Mouse (Mus musculus): Measurements from ENCODE around the gene Tbc1d22a. TPM values are rescaled to one million over a fixed set of nuclear protein-coding genes. Genes with fewer than 3 reads are reported as not detected.

The Tbc1d22a gene
- polyA plus RNA-seq, 1 experiment, result 31.7 TPM

DNA sequence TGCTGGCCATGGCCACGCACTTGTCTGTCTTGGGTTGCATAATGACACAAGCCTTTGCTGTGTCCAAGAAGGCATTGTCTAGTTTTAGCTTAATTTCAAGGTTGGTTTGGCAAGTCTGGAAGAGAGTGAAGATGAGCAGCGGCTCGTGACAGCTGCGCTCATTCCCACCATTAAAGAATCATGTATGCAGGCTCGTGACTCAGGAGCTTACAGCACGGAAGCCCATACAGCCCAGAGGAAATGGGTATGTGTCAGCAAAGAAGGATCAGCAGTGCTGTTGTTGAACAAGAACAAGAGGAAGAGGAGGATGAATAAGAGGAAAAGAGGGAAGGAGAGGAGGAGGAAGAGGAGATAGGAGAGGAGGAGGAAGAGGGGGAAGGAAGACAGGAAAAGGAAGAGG, 78.0 kb downstream of the Tbc1d22a start:
- H3K36me3 ChIP-seq (ENCODE audit: control insufficient read depth, insufficient read depth, low read length), result no peaks in the 10 kb centered on the region
- H3K27ac ChIP-seq (ENCODE audit: insufficient read depth, low read depth, low read length), result no peak overlapping the region
- TF ChIP-seq CTCF (conservative IDR thresholded peaks at IDR 0.05; ENCODE audit: insufficient read depth, insufficient read length, low read depth, low read length) (no peak), POLR2A (IDR thresholded peaks at IDR 0.05; ENCODE audit: low read depth, low read length) (no peak)
- H3K4me1 ChIP-seq (ENCODE audit: control insufficient read depth, insufficient read depth, low read length), result no peaks in the 10 kb centered on the region
- H3K4me3 ChIP-seq (ENCODE audit: insufficient read depth, low read depth, low read length), result no peak overlapping the region
- H3K27me3 ChIP-seq (replicated peaks; ENCODE audit: control insufficient read depth, insufficient read depth, low read length), result no peaks in the 10 kb centered on the region
- 77% methylated on average over 6 of the region's 6 CpGs for WGBS
- DNase-seq, result no peak

DNA sequence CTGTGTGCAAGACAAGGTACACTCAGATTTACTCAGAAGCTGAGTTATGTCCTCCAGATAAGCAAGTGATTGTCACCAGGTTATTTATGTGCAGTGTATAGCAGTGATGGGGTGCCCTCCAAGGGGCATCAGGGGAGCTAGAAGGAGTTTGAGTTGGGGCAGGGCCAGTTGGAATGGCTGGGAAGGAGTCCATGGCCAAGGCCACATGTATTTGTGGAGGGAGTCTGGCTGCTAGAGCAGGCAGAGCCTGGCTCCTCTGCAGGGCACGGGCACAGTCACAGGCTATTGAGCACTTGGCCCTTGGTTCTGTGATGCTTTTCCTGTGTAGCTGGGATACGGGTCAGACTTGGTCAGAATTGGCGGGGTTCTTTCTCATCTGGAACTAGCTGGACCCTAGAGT, 80.2 kb downstream of the Tbc1d22a start:
- no peak overlapping the region for H3K4me3 ChIP-seq (ENCODE audit: insufficient read depth, low read depth, low read length)
- 54% methylated on average over 3 of the region's 3 CpGs for WGBS
- no peak overlapping the region for H3K27ac ChIP-seq (ENCODE audit: insufficient read depth, low read depth, low read length)
- TF ChIP-seq CTCF (conservative IDR thresholded peaks at IDR 0.05; ENCODE audit: insufficient read depth, insufficient read length, low read depth, low read length) (no peak), POLR2A (IDR thresholded peaks at IDR 0.05; ENCODE audit: low read depth, low read length) (no peak)
- no peaks in the 10 kb centered on the region for H3K4me1 ChIP-seq (ENCODE audit: control insufficient read depth, insufficient read depth, low read length)
- no peak for DNase-seq
- H3K27me3 ChIP-seq (replicated peaks; ENCODE audit: control insufficient read depth, insufficient read depth, low read length), result no peaks in the 10 kb centered on the region
- H3K36me3 ChIP-seq (ENCODE audit: control insufficient read depth, insufficient read depth, low read length), result no peaks in the 10 kb centered on the region

DNA sequence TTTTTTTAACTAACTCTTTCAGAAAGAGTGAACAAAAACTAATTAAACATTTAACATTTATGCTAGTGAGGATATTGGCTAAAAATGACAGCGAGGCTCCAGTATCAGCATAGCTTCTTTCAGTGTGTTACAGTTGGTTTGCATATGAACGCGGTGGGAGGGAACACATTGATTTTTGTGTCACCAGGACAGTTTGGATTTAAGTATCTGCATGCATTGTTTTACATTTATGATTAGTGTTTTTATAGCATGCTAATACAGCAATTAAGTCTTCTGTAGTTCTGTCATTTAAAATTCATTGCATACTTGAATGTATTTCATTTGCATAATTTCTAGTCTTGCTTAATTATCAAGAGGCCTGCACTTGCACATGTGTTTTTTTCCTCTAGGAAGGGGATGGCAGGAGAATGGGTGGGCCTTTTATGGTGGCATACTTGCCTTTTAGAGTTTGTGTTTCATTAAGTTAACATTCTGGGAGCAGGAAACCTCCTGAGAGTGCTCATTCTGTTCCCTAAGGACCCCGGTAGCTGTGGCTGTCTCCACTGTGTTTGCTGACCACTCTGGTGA, 81.5 kb downstream of the Tbc1d22a start:
- Histone ChIP-seq H3K36me3 (ENCODE audit: control insufficient read depth, insufficient read depth, low read length) (no peaks in the 10 kb centered on the region), H3K27ac (ENCODE audit: insufficient read depth, low read depth, low read length) (no peak overlapping the region), H3K4me3 (ENCODE audit: insufficient read depth, low read depth, low read length) (no peak overlapping the region), H3K4me1 (ENCODE audit: control insufficient read depth, insufficient read depth, low read length) (no peaks in the 10 kb centered on the region), H3K27me3 (replicated peaks; ENCODE audit: control insufficient read depth, insufficient read depth, low read length) (no peaks in the 10 kb centered on the region)
- no peak for DNase-seq
- TF ChIP-seq POLR2A (IDR thresholded peaks at IDR 0.05; ENCODE audit: low read depth, low read length), result no peak
- no peak for TF ChIP-seq CTCF (conservative IDR thresholded peaks at IDR 0.05; ENCODE audit: insufficient read depth, insufficient read length, low read depth, low read length)
- WGBS, result 55% methylated on average over 4 of the region's 4 CpGs

DNA sequence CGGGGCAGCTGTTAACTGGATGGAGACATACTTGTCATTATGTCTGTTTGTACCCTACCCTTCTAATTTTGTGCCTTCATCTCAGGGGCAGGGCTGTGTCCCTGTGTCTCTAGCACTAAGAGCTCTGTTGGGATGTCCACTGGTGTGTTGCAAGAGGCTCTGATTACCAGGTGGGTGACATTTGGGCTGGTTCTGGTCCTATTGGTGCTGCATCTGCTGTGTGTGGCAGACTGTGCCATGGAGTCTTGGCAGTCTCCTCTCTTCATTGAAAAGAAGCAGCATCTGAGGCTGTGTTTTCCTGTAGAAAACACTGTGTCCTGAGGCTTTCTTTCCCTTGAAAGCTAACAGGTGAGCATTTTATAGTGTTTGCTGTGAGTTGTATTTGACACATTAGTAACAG, 83.0 kb downstream of the Tbc1d22a start:
- DNase-seq, result no peak
- Histone ChIP-seq H3K27ac (ENCODE audit: insufficient read depth, low read depth, low read length) (no peak overlapping the region), H3K36me3 (ENCODE audit: control insufficient read depth, insufficient read depth, low read length) (no peaks in the 10 kb centered on the region), H3K27me3 (replicated peaks; ENCODE audit: control insufficient read depth, insufficient read depth, low read length) (no peaks in the 10 kb centered on the region), H3K4me3 (ENCODE audit: insufficient read depth, low read depth, low read length) (no peak overlapping the region), H3K4me1 (ENCODE audit: control insufficient read depth, insufficient read depth, low read length) (no peaks in the 10 kb centered on the region)
- no peak for TF ChIP-seq POLR2A (IDR thresholded peaks at IDR 0.05; ENCODE audit: low read depth, low read length)
- TF ChIP-seq CTCF (conservative IDR thresholded peaks at IDR 0.05; ENCODE audit: insufficient read depth, insufficient read length, low read depth, low read length), result no peak
- 94% methylated on average over 1 of the region's 1 CpGs for WGBS

- Histone ChIP-seq H3K36me3 (ENCODE audit: control insufficient read depth, insufficient read depth, low read length) (no peaks in the 10 kb centered on the region), H3K27ac (ENCODE audit: insufficient read depth, low read depth, low read length) (no peak overlapping the region), H3K4me3 (ENCODE audit: insufficient read depth, low read depth, low read length) (no peak overlapping the region), H3K27me3 (replicated peaks; ENCODE audit: control insufficient read depth, insufficient read depth, low read length) (no peaks in the 10 kb centered on the region), H3K4me1 (ENCODE audit: control insufficient read depth, insufficient read depth, low read length) (no peaks in the 10 kb centered on the region)
- DNase-seq, result no peak
- TF ChIP-seq POLR2A (IDR thresholded peaks at IDR 0.05; ENCODE audit: low read depth, low read length), result no peak
- no peak for TF ChIP-seq CTCF (conservative IDR thresholded peaks at IDR 0.05; ENCODE audit: insufficient read depth, insufficient read length, low read depth, low read length)
- WGBS, result 93% methylated on average over 1 of the region's 1 CpGs
Measured at GRCm38 (mm10) chr15:86303876-86304275, 89.6 kb downstream of the Tbc1d22a start.

- Histone ChIP-seq H3K27ac (ENCODE audit: insufficient read depth, low read depth, low read length) (no peak overlapping the region), H3K27me3 (replicated peaks; ENCODE audit: control insufficient read depth, insufficient read depth, low read length) (no peaks in the 10 kb centered on the region), H3K4me3 (ENCODE audit: insufficient read depth, low read depth, low read length) (no peak overlapping the region), H3K36me3 (ENCODE audit: control insufficient read depth, insufficient read depth, low read length) (no peaks in the 10 kb centered on the region), H3K4me1 (ENCODE audit: control insufficient read depth, insufficient read depth, low read length) (no peaks in the 10 kb centered on the region)
- TF ChIP-seq CTCF (conservative IDR thresholded peaks at IDR 0.05; ENCODE audit: insufficient read depth, insufficient read length, low read depth, low read length), result no peak
- TF ChIP-seq POLR2A (IDR thresholded peaks at IDR 0.05; ENCODE audit: low read depth, low read length), result no peak
- 93% methylated on average over 3 of the region's 3 CpGs for WGBS
- no peak for DNase-seq
Measured at GRCm38 (mm10) chr15:86304861-86305260, 90.6 kb downstream of the Tbc1d22a start.

DNA sequence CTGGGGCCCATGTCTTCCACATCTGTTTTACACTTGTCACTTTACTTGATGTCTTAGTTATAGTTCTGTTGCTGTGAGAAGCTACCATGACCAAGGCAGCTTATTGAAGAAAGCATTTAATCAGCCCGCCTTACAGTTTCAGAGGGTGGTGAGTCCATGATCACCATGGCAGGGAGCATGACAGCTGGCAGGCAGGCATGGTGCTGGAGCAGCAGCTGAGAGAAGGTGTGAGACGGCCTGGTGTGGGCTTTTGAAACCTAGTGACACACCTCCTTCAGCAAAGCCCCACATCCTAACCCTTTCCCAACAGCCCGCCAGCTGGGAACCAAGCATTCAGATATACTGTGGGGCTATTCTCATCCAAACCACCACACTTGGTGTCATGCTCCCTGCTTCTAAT, 91.0 kb downstream of the Tbc1d22a start:
- 96% methylated on average over 3 of the region's 3 CpGs for WGBS
- Histone ChIP-seq H3K4me1 (ENCODE audit: control insufficient read depth, insufficient read depth, low read length) (no peaks in the 10 kb centered on the region), H3K27me3 (replicated peaks; ENCODE audit: control insufficient read depth, insufficient read depth, low read length) (no peaks in the 10 kb centered on the region), H3K27ac (ENCODE audit: insufficient read depth, low read depth, low read length) (no peak overlapping the region), H3K36me3 (ENCODE audit: control insufficient read depth, insufficient read depth, low read length) (no peaks in the 10 kb centered on the region), H3K4me3 (ENCODE audit: insufficient read depth, low read depth, low read length) (no peak overlapping the region)
- TF ChIP-seq POLR2A (IDR thresholded peaks at IDR 0.05; ENCODE audit: low read depth, low read length) (no peak), CTCF (conservative IDR thresholded peaks at IDR 0.05; ENCODE audit: insufficient read depth, insufficient read length, low read depth, low read length) (no peak)
- DNase-seq, result no peak

Measured in kidney, adult 2 months (tissue).